Mouse (Mus musculus): ENCODE measurements around the gene Zfp740. TPM values are rescaled to one million over a fixed set of nuclear protein-coding genes. Genes with fewer than 3 reads are reported as not detected.
"Not testable (repeated sequence)": the region's sequence is repeated elsewhere in the genome, so short reads cannot be mapped to it uniquely, and the experiment has no call there.

Zfp740 gene
- 98.3 and 105 TPM in 2 replicates for polyA plus RNA-seq (2016; fragmentation: Nextera tagmentation; extraction: Ambion mirVana)

DNA sequence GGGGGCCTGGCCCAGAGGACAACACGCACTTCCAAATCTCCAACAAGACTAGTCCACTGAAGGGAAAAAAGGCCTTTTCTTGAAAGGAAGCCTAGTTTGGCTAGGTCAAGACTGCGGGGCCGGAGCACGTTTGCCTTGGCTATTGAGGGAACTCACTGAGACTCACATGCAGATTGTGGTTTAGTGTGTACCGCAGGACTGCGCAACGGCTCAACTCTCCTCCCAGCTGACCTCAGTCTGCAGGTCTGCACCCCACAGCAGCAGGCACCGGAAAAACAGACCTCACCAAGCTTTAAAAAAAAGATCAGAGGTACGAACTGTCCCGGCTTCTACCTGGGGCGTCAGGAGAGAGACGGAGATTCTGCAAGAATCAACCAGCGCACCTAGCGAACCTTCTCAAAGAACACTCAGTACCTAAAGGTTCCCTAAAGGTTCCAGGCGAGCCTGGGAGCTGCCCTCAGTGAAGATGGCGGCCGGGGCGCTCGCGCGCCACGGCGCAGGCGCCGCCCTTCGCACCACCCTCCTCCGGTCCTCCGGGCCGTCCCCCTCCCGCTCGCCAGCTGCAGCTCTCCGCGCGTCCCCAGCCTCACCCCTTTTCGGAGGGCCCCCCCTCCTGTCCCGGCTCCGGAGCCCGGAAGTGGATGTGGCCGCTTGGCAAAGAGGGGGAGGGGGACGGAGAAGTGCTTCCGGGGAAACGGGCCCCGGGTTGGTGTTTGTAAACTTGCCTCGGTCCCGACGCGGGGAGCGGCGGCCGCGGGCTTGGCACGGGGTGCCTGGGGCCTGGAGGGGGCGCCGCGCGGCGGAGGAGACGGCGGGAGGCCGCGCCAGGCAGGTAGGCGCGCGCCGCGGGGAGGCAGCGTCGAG, at the start of gene Zfp740:
Gene Zfp740, plus strand, starts transcription at position 279 of the 864 bp plus-strand sequence.
- under 1% methylated on average over 65 of the region's 68 CpGs for WGBS
- H3K9ac ChIP-seq: peak within 1 kb of the TSS; percentile 95
- no peaks in the 10 kb centered on the region for H3K9me3 ChIP-seq
- peak within 1 kb of the TSS; percentile 98 for H3K27ac ChIP-seq
- peak within 1 kb of the TSS; percentile 81 for H3K4me2 ChIP-seq (replicated peaks)
- H3K4me3 ChIP-seq: peak within 1 kb of the TSS; percentile 88
- H3K36me3 ChIP-seq: peaks cover 14% of the 10 kb centered on the region
- peak; percentile 96 for ATAC-seq (ENCODE audit: low FRiP score, low read depth)
- no peaks in the 10 kb centered on the region for H3K27me3 ChIP-seq (replicated peaks)
- H3K4me1 ChIP-seq: peaks cover 40% of the 10 kb centered on the region

DNA sequence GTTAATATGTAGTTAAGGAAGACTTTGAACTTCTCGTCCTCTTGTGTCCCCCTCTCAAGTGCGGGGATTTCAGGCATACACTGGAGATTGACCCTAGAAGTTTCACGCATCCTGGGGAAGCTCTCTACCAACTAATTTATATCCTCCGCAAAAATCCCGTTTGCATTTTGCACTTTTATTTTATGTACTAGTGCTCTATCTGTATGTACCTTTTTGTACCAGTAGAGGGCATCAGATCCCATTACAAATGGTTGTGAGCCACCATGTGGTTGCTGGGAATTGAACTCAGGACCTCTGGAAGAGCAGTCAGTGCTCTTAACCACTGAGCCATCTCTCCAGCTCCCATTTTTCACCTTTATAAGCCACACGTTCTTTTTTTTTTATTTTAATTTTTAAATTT, 48.0 kb upstream of the Zfp740 start:
- WGBS: 93% methylated on average over 6 of the region's 6 CpGs
- not testable (repeated sequence) for ATAC-seq (ENCODE audit: low FRiP score, low read depth); H3K4me2 ChIP-seq (replicated peaks); H3K9me3 ChIP-seq; H3K4me3 ChIP-seq; H3K4me1 ChIP-seq; H3K36me3 ChIP-seq; H3K9ac ChIP-seq; H3K27me3 ChIP-seq (replicated peaks); H3K27ac ChIP-seq

DNA sequence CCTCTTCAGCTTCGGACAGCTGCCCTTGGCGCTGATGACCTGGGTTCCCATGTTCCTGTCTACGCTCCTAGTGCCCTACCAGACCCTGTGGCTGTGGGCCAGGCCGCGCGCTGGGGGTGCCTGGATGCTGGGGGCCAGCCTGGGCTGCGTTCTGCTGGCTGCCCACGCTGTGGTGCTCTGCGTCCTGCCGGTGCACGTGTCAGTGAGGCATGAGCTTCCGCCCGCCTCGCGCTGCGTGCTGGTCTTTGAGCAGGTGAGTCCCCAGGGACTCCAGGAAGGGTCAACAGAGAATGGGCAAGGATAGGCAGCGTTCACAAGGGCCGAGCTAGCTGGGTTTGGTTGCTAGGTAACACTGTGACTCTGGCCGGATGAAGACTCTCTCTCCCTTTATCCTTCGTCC, 46.2 kb upstream of the Zfp740 start:
- Histone ChIP-seq H3K27me3 (replicated peaks) (no peaks in the 10 kb centered on the region), H3K9me3 (no peaks in the 10 kb centered on the region), H3K4me1 (peaks cover 4% of the 10 kb centered on the region; the same call in 1 of the 2 replicates), H3K27ac (no peak overlapping the region), H3K4me2 (replicated peaks) (0 out of 2 replicates have a peak overlapping the region, but pooled peaks have one; percentile 20), H3K4me3 (no peak overlapping the region), H3K36me3 (no peaks in the 10 kb centered on the region), H3K9ac (no peak overlapping the region)
- no peak for ATAC-seq (ENCODE audit: low FRiP score, low read depth)
- WGBS: 36% methylated on average over 20 of the region's 20 CpGs

DNA sequence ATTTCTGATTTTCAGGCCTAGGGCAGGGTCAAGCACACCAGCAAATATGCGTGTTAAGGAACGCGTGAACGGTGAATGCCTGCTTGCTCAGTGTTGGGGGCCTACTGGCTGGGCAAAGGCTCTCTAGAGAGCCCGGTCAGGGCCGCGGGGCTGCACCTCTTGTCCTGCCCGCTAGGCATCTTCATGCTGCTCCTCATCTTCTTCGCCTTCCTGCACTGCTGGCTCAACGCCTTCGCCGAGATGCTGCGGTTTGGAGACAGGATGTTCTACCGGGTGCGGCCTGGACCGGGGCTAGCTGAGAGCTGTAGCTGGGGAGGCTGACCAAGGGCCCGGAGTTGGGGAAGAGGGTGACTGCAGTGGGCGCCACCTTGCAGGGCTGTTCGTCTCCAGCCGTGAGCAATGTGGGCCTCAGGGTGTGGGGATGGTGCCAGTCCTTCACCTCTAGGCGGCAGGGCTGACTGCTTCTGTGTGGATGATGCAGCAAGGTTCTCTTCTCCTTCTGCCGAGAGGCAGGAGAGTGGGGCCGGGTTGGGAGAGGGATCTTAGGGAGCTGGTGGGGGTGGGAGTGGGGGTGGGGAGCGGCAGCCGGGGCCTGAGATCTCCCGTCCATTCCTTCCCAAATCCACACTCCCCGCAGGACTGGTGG, 42.5 kb upstream of the Zfp740 start:
- H3K9ac ChIP-seq: no peak overlapping the region
- no peaks in the 10 kb centered on the region for H3K27me3 ChIP-seq (replicated peaks)
- H3K4me3 ChIP-seq: no peak overlapping the region
- no peak overlapping the region for H3K4me2 ChIP-seq (replicated peaks)
- 62% methylated on average over 27 of the region's 27 CpGs for WGBS
- H3K27ac ChIP-seq: no peak overlapping the region
- H3K4me1 ChIP-seq: peaks cover 4% of the 10 kb centered on the region; the same call in 1 of the 2 replicates
- ATAC-seq (ENCODE audit: low FRiP score, low read depth): no peak
- H3K9me3 ChIP-seq: no peaks in the 10 kb centered on the region
- no peaks in the 10 kb centered on the region for H3K36me3 ChIP-seq

DNA sequence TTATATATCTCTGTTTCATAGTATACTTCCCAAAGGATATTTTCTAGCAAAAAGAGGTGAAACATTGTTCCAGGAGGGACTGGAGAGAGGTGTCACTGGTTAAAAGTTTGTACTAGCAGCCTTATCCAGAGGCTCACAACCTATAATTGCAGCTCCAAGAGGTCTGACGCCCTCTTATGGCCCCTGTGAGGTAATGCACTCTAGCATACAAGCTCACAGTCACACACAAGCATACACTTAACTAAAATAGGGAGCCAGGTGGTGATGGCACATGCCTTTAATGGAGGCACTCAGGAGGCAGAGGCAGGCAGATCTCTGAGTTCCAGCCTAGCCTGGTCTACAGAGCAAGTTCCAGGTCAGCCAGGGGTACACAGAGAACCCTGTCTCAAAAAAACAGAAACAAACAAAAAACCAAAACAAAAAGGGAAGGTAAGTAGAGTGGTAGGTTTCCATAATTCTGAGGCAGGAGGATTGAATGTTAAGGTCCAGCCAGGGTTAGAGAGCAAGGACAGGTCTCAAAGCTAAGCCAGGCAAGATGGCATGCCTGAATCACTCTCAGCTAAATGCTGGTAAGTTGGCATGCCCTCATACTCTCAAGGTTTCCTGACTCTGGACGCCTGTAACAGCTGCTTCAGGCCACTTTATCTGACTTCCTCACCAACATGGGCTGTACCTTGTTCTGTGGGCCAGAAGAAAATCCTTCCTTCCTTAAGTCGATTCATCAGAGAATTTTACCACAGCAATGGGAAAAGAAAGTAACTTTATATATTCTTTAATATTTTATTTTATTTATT, 39.0 kb upstream of the Zfp740 start:
- Histone ChIP-seq H3K27ac (no peak overlapping the region), H3K27me3 (replicated peaks) (no peaks in the 10 kb centered on the region), H3K9ac (no peak overlapping the region), H3K4me2 (replicated peaks) (no peak overlapping the region), H3K36me3 (no peaks in the 10 kb centered on the region), H3K4me3 (no peak overlapping the region), H3K9me3 (no peaks in the 10 kb centered on the region), H3K4me1 (no peaks in the 10 kb centered on the region)
- ATAC-seq (ENCODE audit: low FRiP score, low read depth): no peak
- 62% methylated on average over 3 of the region's 3 CpGs for WGBS

DNA sequence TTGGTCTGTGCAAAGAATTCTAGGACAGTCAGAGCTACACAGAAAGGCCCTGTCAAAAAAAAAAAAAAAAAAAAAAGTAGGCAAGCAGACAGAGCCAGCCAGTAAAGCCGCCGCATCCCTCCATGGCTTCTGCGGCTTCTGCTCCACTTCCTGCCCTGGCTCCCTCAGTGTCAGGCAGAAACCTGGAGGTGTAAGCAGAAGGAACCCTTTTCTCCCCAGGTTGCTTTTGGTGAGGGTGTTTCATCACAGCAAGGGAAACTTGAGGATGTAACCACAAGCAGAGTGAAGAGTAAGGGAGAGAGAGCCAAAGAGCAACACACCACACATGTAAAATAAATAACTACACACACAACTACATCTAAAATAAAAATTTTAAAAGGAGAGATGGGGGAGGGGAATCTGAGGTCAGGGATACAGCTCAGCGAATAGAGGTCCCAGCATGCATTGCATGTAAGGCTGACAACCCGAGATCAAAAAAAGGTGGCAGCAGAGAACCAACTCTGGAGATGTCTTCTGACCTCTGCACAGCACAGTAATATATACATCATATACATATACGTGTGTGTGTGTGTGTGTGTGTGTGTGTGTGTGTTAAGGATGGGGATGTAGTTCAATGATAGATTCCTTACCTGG, 37.5 kb upstream of the Zfp740 start:
- no peak for ATAC-seq (ENCODE audit: low FRiP score, low read depth)
- no peaks in the 10 kb centered on the region for H3K27me3 ChIP-seq (replicated peaks)
- no peaks in the 10 kb centered on the region for H3K9me3 ChIP-seq
- WGBS: 52% methylated on average over 6 of the region's 6 CpGs
- no peak overlapping the region for H3K4me2 ChIP-seq (replicated peaks)
- H3K4me1 ChIP-seq: no peaks in the 10 kb centered on the region
- H3K4me3 ChIP-seq: no peak overlapping the region
- no peak overlapping the region for H3K9ac ChIP-seq
- no peaks in the 10 kb centered on the region for H3K36me3 ChIP-seq
- H3K27ac ChIP-seq: no peak overlapping the region

DNA sequence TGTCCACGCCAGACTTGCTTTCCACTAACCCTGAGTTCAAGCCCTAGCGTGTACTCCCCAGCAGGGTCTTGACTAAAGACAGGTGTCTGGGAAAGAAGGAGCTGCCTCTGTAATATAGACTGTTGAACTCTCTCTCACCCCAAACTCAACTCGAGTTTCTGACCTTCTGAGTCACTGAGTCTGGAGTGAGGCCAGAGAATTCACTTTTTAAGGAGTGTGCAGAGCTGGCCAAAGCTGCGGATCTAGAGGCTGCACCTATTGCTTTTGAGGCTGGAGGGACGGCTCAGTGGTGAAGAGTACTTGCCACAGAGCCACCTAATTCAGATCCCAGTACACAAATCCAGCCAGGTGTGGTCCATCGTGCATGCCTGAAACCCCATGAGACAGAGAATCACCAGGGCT, 35.4 kb upstream of the Zfp740 start:
- Histone ChIP-seq H3K4me2 (replicated peaks) (no peak overlapping the region), H3K36me3 (no peaks in the 10 kb centered on the region), H3K9me3 (no peaks in the 10 kb centered on the region), H3K27ac (no peak overlapping the region), H3K9ac (no peak overlapping the region), H3K4me1 (no peaks in the 10 kb centered on the region), H3K27me3 (replicated peaks) (no peaks in the 10 kb centered on the region), H3K4me3 (no peak overlapping the region)
- 67% methylated on average over 6 of the region's 6 CpGs for WGBS
- no peak for ATAC-seq (ENCODE audit: low FRiP score, low read depth)

DNA sequence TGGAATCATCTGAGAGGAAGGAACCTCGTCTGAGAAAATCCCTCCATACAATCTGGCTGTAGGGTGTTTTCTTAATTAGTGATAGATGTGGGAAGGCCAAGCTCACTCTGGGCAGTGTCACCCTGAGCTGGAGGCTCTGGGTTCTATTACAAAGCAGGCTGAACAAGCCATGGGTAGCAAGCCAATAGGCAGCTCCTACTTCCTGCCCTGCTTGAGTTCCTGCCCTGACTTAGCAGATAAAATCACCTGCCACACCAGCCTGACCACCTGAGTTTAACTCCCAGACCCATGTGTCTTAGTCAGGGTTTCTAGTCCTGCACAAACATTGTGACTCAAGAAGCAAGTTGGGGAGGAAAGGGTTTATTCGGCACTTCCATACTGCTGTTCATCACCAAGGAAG, 34.0 kb upstream of the Zfp740 start:
- H3K27me3 ChIP-seq (replicated peaks): no peaks in the 10 kb centered on the region
- 73% methylated on average over 2 of the region's 2 CpGs for WGBS
- H3K4me3 ChIP-seq: no peak overlapping the region
- H3K9me3 ChIP-seq: no peaks in the 10 kb centered on the region
- no peak overlapping the region for H3K4me2 ChIP-seq (replicated peaks)
- H3K36me3 ChIP-seq: no peaks in the 10 kb centered on the region
- H3K9ac ChIP-seq: no peak overlapping the region
- no peaks in the 10 kb centered on the region for H3K4me1 ChIP-seq
- H3K27ac ChIP-seq: no peak overlapping the region
- ATAC-seq (ENCODE audit: low FRiP score, low read depth): no peak

DNA sequence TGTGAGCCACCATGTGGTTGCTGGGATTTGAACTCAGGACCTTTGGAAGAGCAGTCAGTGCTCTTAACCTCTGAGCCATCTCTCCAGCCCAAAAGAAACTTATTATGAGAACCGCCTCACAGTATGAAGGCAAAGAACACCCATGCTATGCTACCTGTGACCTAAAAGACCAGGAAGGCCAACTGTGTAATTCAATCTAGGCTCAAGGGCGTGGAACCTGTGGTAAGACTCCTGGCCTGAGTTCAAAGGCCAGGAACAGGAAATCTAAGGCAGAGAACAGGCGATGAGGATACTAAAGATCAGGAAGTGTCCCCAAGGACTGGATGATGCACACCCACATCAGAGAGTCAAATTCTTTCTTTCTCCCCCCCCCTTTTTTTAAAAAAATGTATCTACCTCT, 29.5 kb upstream of the Zfp740 start:
- no peak overlapping the region for H3K9ac ChIP-seq

DNA sequence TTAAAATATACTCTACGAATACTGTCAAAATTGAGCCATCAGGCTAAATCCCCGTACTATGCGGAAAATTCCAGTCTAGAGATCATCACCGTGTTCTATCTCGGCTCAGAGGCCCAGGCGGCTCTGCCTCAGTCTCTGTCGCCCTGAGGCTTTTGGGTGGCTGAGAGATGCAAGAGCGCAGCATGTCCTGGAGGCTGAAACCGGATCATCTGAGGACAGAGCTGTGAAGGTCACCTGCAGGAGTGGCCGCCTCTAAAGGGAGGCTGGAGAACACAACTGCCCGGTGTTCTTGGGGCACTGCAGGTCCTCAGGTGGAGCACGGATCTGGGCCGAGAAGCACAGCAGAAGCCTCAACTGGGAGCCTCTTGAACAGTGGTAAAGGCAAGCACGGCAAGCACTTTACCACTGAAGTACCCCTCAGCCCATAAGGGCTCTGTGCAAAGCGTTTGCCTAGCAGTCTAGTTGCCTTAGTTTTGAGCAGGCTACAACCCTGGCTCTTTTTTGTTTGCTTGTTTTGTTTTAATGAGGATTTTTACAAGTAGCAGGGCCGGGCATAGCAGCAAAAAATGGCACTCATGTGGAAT, 27.2 kb upstream of the Zfp740 start:
- Histone ChIP-seq H3K27ac (no peak overlapping the region), H3K4me2 (replicated peaks) (no peak overlapping the region), H3K36me3 (no peaks in the 10 kb centered on the region), H3K27me3 (replicated peaks) (no peaks in the 10 kb centered on the region), H3K4me1 (no peaks in the 10 kb centered on the region), H3K9me3 (no peaks in the 10 kb centered on the region), H3K4me3 (no peak overlapping the region), H3K9ac (no peak overlapping the region)
- 87% methylated on average over 16 of the region's 16 CpGs for WGBS
- no peak for ATAC-seq (ENCODE audit: low FRiP score, low read depth)

More for the DNA sequence above, 29.5 kb upstream of the Zfp740 start:
- Histone ChIP-seq H3K27me3 (replicated peaks) (no peaks in the 10 kb centered on the region), H3K4me2 (replicated peaks) (no peak overlapping the region), H3K9me3 (no peaks in the 10 kb centered on the region), H3K4me3 (no peak overlapping the region), H3K36me3 (no peaks in the 10 kb centered on the region), H3K27ac (no peak overlapping the region), H3K4me1 (no peaks in the 10 kb centered on the region)
- no peak for ATAC-seq (ENCODE audit: low FRiP score, low read depth)
- WGBS: 91% methylated on average over 3 of the region's 3 CpGs

DNA sequence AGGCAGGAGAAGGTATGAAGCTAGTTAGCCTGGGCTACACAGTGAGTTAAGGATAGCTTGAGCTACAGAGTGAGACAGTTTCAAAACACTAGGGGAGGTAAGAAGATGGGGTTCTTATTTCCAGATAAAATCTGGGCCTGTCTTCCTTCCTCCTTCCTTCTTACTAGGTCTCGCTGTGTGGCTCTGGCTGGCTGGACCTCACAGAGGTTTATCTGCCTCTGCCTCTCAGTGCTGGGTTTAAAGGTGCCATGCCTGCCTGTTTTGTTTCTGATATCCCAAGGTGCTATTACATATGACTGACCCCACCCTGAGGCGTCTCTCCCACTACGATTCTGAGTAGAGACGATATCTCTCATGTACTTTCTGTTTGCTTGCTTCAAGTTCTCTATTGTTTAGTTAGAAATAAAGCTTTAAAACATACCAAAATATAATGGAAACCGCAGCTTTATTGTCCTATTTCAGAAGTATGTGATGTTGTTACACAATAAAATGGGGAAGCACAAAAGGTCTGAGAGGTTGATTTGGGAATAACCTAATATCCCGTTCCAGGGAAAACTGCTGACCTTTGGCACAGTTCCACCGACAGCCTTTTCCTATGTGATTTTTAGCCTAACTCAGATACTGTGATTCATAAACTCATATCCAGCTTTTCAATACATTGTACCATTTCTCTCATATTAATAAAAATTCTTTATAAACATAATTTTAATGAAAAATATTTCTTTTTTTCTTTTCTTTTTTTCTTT, 26.3 kb upstream of the Zfp740 start:
- Histone ChIP-seq H3K4me2 (replicated peaks) (no peak overlapping the region), H3K9ac (no peak overlapping the region), H3K4me3 (no peak overlapping the region), H3K36me3 (0 out of 2 replicates have a peak, but pooled peaks cover 3% of the 10 kb centered on the region), H3K9me3 (no peaks in the 10 kb centered on the region), H3K4me1 (no peaks in the 10 kb centered on the region), H3K27me3 (replicated peaks) (no peaks in the 10 kb centered on the region), H3K27ac (no peak overlapping the region)
- WGBS: 84% methylated on average over 7 of the region's 7 CpGs
- ATAC-seq (ENCODE audit: low FRiP score, low read depth): no peak
